Mouse (Mus musculus) common myeloid progenitor, adult 5-6 weeks (primary cell): Measurements from ENCODE around the gene Ccdc151. TPM values are rescaled to one million over a fixed set of nuclear protein-coding genes. Genes with fewer than 3 reads are reported as not detected.

ENCODE experiments used
- ATAC-seq: replicated peaks from 2 replicates; pipeline ENCODE4 v1.8.0; 2016; ENCODE audit warnings: low read depth, mild to moderate bottlenecking, moderate TSS enrichment, inconsistent platforms; ENCODE audit not compliant: poor library complexity, severe bottlenecking
- total RNA-seq: library from RNA; stranded (forward); fragments of 200-1000, 187-1606 nt; gene quantifications from 2 replicates; pipeline ENCODE4 v1.2.3, GENCODE M21; 2017

Ccdc151 gene
- total RNA-seq, 1 experiment from 2014 or later: not detected

DNA sequence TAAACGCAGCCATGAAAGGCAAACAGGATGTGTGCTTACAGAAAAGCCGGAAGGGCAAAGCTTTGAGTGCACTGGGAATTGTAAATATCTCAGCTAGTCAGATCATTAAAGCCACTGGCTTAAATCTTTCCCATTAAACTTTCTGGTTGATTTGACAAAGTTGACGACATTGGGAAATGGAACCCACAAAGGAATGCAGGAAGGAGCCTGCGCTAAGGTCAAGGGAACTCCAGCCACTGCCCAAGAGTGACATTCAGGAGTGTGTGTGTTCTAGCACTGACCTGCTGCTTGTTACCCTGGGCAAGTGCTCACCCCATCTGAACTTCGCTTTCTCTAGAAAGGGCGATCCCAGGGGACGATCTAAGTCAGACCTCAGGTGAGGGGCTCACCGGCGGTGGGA, 42.3 kb downstream of the Ccdc151 start:
- no peak for ATAC-seq

DNA sequence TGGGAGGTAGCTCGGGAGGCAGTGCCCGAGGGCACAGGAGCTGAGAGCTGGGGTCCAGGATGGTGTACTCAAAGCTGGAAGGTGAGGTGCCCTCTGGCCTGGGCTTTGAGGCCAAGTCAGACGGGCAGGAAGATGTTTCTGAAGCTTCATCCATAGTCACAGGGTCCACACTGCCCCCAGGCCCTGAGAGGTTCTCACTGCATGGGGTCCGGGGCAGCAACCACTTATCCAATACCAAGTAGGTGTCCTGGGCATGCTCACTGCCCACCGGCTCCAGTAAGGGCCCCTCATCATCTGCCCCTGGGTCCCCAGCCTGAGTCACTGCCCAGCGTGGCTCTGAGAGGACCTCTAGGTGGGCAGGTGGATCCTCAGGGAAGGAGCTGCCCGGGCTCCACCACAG, 43.2 kb downstream of the Ccdc151 start:
- no peak for ATAC-seq

DNA sequence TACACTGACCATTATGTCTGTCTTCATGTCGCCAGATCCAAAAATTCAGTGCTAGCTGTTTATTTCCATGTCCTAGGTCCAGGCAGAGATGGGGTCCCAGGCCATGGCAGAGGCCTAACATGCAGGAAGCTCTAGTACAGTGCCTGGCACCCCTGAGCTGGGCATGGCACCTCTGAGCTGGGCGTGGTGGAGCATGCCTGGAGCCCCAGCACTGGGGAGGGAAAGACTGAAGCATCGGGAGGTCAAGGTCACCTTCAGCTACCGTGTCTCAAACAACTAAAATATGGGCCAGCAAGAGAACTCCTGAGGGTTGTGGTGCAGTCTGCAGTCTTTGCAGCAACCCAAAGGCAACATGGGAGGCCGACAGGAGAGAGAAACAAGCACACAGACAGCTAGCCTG, 44.1 kb downstream of the Ccdc151 start:
- ATAC-seq: no peak

DNA sequence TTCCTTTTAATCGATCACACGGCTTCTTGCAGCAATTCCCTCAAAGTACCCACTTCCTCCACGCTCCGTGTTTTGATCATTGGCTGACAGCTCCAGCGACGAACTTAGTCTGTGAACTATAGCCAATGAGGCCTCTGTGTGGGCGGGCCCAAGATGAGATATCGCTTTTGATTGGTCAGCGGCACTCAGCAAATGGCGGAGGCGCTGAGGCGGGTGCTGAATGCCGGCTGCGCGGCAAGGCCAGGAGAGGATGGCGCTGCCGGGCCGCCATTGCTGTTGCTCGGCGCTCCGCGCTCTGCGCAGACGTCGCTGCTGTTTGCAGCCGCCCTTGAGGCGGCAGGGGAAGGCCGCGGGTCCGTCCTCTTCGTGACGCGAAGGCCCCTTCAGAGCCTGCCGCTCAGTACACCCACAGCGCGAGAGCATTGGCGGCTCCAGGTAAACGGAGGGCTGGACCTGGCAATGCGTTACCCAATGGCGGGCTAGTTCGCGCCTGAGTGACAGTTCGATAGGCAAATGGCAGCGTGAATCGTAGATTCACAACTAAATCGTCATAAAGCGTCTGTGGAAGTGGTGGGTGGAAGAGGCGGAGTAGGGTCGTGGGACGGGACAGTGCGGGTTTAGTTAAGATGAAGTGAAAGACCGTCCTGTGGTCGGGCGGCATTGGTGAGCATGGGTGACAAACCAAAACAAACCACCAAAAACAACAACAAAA, 46.7 kb downstream of the Ccdc151 start, which contains the start of gene Swsap1:
Gene Swsap1 (plus strand): TSS at position 186 of the 712 bp plus-strand sequence.
- ATAC-seq: peak; percentile 90

DNA sequence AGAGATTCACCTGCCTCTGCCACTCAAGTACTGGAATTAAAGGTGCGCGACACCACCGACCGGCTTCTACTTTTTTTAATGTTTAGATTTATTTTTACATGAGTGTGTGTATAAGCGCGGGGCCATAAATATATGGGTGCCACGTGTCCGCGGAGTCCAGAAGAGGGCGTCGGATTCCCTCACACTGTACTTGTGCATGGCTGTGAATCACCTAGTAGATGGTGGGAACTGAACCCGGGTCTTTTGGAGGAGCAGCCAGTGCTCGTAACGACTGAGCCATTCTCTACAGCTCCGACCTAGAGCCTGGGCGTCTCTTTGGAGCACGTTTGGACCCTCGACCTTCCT, 47.2 kb downstream of the Ccdc151 start:
- peak; percentile 55 for ATAC-seq

DNA sequence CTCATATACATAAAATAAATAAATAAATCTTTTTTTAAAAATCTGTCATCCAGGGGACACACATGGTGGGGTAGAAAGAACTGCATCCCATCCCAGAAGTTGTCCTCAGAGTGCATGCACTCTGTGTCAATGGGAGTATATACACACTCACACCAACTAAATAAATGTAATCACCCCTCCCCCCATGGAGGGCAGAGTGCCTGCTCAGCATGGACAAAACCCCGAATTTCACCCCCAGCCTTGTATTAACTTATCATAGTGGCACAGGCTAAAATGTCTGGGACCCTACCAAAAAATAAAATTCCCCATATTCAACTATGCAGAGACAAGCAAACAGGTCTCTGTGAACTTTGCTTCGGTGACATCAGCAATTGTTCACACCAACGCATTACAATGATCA, 47.8 kb downstream of the Ccdc151 start:
- no peak for ATAC-seq

DNA sequence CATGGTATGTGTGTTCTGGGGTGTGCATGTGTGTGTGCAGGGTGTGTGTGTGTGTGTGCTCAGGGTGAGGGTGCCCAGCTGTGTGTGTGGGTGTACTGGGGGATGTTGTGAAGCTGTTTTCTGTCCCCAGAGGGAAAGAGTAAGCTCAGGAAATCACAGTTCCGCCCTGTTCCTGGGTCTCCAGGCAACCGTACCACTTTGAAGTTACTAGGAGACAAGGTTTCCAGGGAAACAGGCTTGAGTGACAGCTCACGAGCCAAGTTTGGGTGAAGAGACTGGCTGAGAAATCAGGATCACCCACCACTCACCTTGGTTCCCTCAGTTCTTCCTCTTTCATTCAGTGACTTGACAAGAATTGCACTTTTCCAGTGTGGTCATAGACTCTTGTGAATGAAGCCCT, 48.8 kb downstream of the Ccdc151 start:
- no peak for ATAC-seq

DNA sequence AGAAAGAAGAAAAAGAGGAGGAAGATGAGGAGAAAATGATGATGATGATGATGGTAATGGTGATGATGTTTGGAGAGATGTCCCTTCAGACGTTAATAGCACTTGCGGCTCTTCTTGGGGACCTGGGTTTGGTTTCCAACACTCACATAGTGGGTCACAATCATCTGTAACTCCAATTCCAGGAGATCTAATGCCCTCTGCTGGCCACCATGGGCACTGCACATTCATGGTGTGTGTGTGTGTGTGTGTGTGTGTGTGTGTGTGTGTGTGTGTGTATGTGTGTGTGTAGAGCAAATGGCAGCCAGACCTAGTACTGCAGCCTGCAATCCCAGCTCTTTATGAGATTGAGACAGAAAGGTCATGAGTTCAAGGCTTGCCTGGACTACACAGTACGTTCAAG, 50.5 kb downstream of the Ccdc151 start:
- no peak for ATAC-seq

DNA sequence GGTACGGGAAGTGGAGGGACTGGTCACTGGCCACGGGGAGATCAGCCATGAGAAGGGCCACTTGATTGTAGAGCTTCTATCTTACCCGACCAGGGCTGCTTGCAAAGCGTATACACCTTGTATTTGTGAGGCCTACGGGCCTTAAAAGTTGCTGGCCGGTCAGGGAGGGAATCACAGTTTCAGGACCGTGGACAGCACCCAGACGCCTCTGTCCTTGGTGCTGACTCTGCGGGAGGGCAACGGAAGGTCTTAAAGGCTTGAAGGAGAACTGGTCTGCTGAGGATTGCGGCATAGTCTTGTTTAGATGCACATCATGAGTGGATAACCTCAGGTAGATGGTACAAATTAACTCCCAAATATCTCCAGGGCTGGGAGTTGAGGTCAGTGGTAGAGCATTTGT, 52.1 kb downstream of the Ccdc151 start:
- peak; percentile 77 for ATAC-seq

DNA sequence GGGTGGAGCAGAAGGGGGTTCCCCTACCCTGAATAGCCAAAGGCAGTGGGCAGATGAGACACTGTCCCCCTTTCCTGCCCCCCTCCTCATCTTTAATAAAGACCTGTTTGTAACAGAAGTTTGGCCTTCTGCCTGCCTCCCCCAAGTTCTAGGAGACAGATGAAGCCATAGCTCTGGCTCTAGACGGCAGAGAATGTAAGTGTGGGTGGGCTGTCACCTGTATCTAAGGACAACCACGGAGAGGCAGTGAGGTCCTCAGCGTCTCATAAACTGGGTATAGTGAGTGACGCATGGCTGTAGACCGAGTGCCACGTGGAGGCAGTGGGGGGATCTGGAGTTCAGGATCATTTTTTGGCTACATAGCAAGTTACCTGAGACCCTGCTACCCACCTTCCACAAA, 53.6 kb downstream of the Ccdc151 start:
- ATAC-seq: no peak

DNA sequence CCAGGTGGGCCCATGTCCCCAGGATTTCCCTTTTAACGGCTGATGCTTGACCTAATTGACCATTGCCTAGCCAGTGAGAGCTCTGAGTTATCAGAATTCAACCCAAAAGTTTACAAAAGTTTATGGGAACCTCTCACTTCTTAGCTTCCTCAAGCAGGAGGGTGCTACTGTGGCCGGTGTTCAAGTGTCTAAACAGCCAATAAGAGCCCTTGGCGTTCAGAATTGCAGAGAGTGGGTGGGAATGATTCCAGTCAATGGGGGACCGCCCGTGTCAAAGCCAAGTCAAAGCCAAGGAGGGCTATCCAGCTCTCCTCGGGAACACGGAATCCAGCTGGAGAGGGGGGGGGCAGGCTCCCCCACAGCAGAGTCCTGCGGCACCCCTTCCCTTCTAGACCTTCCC, 54.3 kb downstream of the Ccdc151 start:
- ATAC-seq: no peak

DNA sequence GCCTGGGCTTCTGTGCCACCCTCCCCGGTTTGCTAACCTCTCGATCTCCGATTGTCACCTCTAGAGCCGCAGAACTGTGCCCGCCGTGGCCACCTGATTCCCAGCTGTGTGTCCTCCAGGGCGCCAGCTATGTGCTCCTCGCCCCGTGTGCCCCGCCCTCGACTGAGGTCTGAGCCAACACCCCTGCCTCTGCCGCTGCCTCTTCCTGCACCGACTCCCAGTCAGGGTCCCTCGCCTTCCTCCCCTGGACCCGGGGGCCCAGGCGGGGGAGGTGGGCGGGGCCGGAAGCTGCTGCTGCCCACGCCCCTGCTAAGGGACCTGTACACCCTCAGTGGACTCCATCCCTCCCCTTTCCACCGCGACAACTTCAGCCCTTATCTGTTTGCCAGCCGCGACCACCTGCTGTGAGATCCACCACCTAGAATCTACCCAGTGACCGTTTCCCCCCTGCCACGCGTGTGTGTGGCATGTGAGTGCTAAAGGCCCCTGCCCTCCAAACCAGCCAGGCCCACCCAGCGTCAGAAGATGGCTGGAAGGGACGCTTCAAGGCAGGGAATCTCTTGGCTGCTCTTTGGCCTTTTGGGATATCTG, 54.8 kb downstream of the Ccdc151 start:
- ATAC-seq: peak; percentile 55

DNA sequence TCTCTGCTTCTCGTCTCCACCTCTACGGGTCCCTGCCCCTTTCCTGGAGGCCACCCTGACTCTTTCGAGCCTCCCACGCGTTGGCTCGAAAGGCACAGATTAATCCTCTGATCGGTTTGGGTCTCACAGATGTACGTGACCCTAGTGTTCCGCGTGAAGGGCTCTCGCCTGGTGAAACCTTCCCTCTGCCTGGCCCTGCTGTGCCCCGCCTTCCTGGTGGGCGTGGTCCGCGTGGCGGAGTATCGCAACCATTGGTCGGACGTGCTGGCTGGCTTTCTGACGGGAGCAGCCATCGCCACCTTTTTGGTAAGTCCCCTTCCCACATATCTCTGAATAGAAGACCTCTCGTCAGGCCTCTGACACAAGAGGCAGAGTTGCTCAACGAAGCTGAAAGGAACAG, 58.2 kb downstream of the Ccdc151 start:
- ATAC-seq: peak; percentile 17; the same call in 1 of the 2 replicates

DNA sequence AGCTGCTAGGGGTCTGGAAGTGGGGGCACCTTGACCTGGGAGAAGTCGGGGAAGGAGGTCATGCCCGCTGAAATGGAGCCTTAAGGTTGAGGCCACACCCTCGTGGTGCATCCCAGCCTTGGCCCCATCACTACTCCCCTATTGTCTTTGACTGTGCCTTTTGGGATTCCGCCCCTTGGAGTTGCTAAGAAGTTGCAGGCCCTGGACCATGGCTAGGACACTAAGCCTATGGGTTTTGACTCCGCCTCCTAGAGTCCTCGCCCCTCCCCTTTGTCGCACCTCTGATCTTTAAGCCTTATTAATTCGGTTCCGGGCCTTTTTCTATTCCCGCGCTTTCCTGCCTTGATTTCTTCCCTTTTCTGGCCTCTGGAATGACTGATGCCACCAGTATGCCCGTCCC, 58.8 kb downstream of the Ccdc151 start:
- ATAC-seq: no peak

DNA sequence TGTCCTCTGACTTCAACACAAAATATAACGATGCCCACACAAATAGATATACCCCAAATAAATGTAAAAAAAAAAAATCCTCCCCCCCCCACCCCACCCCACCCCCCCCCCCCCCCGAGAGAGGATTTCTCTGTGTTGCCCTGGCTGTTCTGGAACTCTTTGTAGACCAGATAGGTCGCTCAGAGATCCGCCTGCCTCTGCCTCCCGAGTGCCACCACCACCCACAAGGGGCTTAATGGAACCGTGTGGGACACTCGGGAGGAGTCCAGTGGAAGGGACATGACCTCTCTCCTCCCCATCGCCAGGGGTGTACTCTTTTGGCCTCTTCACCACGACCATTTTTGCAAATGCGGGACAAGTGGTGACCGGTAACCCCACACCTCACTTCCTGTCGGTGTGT, 59.4 kb downstream of the Ccdc151 start:
- ATAC-seq: no peak

Other genes with a start within 250 kb of the Ccdc151 start
- gene Spc24, start 242.3 kb downstream of the Ccdc151 start, total RNA-seq: 120 and 131 TPM in 2 replicates
- gene Kank2, start 203.9 kb downstream of the Ccdc151 start, total RNA-seq: 1.3 and 1.4 TPM in 2 replicates
- not detected in 2 replicates for gene Angptl8, start 167.1 kb downstream of the Ccdc151 start, total RNA-seq
- gene Dock6, start 150.0 kb downstream of the Ccdc151 start, total RNA-seq: 1.8 and 2.7 TPM in 2 replicates
- 12.5 and 17.1 TPM in 2 replicates for gene Rab3d, start 84.4 kb downstream of the Ccdc151 start, total RNA-seq
- not detected in 2 replicates for gene Ccdc159, start 75.2 kb downstream of the Ccdc151 start, total RNA-seq
- gene Tmem205, start 75.1 kb downstream of the Ccdc151 start, total RNA-seq: 12.1 and 14.1 TPM in 2 replicates
- gene Plppr2, start 65.6 kb downstream of the Ccdc151 start, total RNA-seq: 0.09 TPM in 1 of 2 replicates, not detected in the other
- gene Swsap1, start 46.9 kb downstream of the Ccdc151 start, total RNA-seq: 3.7 and 6.9 TPM in 2 replicates
- gene Epor, start 39.1 kb downstream of the Ccdc151 start, total RNA-seq: 11.0 and 22.8 TPM in 2 replicates
- gene Rgl3, start 13.2 kb downstream of the Ccdc151 start, total RNA-seq: not detected in 2 replicates
- gene Prkcsh, start 172 bp upstream of the Ccdc151 start, total RNA-seq: 117 and 121 TPM in 2 replicates
- gene Elavl3, start 49.4 kb upstream of the Ccdc151 start, total RNA-seq: not detected in 2 replicates
- not detected in 2 replicates for gene Gm49318, start 68.6 kb upstream of the Ccdc151 start, total RNA-seq
- 5.7 and 7.9 TPM in 2 replicates for gene Zfp653, start 68.7 kb upstream of the Ccdc151 start, total RNA-seq
- 16.6 and 23.6 TPM in 2 replicates for gene Ecsit, start 82.8 kb upstream of the Ccdc151 start, total RNA-seq
- gene Cnn1, start 96.6 kb upstream of the Ccdc151 start, total RNA-seq: not detected in 2 replicates
- 35.3 and 38.1 TPM in 2 replicates for gene Elof1, start 114.5 kb upstream of the Ccdc151 start, total RNA-seq
- 1.4 and 3.8 TPM in 2 replicates for gene Acp5, start 133.1 kb upstream of the Ccdc151 start, total RNA-seq
- gene Pigyl, start 154.2 kb upstream of the Ccdc151 start, total RNA-seq: 16.3 and 34.4 TPM in 2 replicates
- not detected in 2 replicates for gene Zfp872, start 185.5 kb upstream of the Ccdc151 start, total RNA-seq
- gene Zfp809, start 223.1 kb upstream of the Ccdc151 start, total RNA-seq: 38.4 and 41.9 TPM in 2 replicates